Mouse (Mus musculus) urinary bladder, postnatal 14 days (tissue): ENCODE measurements around the gene Khdrbs1.
"Not testable (repeated sequence)": the region's sequence is repeated elsewhere in the genome, so short reads cannot be mapped to it uniquely, and the experiment has no call there.

Experiments used
- DNase-seq: peaks from one replicate; pipeline ENCODE4 v3.0.0; 2021; ENCODE audit warnings: low spot score

The Khdrbs1 gene

DNA sequence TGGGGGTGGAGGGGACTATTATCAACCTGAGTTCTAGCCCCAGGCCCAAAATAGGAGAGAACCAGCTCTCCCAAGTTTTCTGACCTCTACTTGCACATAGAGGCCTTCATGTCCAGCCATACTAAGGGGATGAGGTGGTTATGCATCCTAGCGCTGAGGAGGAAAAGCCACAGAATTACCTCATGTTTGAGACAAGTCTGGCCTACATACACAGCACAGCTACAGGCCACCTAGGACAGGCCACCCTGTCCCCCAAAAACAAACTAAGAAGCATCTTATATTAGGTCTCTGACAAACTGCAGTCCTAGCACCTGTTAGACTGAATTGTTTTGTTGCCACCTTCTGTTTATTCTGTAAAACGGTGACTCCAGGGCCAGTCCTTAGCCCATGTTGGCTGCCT is 1.4 kb upstream of the Khdrbs1 start:
- no peak for DNase-seq

DNA sequence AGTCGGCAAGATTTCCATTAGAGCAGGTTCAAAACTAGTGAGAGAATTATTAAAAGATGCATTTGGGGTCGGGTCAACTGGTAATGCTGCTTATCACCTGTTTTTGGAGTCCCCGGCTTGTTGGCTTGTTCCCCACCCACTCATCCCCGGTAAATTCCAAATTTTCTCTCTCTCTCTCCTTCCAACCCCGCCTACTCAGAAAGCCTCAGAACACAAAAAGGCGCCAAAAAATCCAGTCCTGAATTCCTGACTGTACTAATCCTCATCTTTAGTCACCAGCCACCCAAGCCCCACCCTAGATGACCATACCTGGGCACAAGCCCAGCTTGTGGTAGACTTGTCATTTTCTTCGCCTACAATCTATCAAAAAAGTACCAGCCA is 897 bp upstream of the Khdrbs1 start:
- peak; percentile 32 for DNase-seq

GRCm38 (mm10) chr4:129741974-129742231 is 200 bp downstream of the Khdrbs1 start:
- no peak for DNase-seq

- DNase-seq: peak; percentile 33
These were observed 691 bp downstream of the Khdrbs1 start for GRCm38 (mm10) chr4:129741251-129741973.

DNA sequence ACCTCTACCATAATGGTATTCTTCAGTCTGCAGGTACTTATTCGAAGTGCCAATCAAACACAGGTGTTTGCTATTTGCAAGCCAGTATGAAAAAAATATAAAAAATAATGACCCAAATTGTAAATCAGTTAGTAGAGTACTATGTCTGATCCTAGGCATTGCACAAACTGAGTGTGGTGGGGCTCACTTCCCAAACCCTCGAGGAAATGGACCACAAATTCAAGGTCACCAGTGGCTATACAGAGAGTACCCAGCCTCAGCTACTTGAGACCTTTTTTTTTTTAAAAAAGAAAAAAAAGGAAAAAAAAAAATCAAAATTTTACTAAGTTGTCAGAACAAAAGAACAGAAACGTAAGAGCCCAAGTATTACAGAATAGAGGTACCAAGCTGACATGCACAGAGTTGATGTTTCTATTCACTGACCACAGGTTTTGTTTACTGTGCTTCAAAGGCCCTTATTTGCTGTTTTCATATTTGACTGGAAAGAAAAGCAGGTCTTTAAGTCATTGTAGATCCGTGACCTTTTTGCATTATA is 2.9 kb downstream of the Khdrbs1 start:
- no peak for DNase-seq

- DNase-seq: no peak
These were observed 5.9 kb downstream of the Khdrbs1 start for GRCm38 (mm10) chr4:129736173-129736572.

- DNase-seq: not testable (repeated sequence)
These were observed 6.6 kb downstream of the Khdrbs1 start for GRCm38 (mm10) chr4:129735485-129735884.

DNA sequence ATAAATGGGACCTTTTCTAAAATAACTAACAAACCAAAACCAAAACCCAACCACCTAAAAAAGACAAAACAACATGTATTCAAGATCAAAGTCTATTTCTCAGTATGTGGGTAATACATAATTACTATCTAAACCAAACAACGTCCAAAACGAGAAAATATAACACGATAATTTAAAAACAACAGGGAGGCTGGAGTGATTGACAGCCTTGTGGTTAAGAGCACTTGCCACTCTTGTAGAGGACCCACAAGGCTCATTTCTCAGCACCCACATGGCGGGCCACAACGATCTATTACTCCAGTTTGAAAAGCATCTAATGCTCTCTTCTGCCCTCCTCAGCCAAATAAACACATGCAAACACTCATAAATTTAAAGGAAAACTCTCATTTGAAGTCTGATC is 10.7 kb downstream of the Khdrbs1 start:
- DNase-seq: no peak

DNA sequence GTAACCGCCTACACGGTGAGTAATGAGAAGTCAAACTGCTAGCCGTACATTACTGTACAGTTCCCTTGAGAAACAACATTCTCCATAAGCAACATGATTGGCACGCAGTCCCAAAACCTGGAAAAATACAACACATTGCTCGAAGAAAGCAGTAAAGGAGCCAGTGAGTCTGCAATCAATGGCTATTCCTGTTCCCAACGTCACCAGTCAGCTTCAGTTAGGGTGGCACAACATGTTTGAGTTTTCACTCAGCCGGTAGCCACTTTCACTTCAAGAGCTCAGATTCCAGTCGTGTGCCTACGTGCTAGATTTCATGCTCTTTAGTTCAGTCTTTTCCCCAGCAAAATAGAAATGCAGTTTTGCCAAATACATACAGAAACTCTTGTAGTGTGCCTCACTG is 25.8 kb downstream of the Khdrbs1 start:
- no peak for DNase-seq

- no peak for DNase-seq
These were observed 32.5 kb downstream of the Khdrbs1 start for GRCm38 (mm10) chr4:129709486-129710129.

GRCm38 (mm10) chr4:129706750-129707149 is 35.4 kb downstream of the Khdrbs1 start:
- DNase-seq: no peak

GRCm38 (mm10) chr4:129702454-129702853 is 39.6 kb downstream of the Khdrbs1 start:
- DNase-seq: peak; percentile 46

DNA sequence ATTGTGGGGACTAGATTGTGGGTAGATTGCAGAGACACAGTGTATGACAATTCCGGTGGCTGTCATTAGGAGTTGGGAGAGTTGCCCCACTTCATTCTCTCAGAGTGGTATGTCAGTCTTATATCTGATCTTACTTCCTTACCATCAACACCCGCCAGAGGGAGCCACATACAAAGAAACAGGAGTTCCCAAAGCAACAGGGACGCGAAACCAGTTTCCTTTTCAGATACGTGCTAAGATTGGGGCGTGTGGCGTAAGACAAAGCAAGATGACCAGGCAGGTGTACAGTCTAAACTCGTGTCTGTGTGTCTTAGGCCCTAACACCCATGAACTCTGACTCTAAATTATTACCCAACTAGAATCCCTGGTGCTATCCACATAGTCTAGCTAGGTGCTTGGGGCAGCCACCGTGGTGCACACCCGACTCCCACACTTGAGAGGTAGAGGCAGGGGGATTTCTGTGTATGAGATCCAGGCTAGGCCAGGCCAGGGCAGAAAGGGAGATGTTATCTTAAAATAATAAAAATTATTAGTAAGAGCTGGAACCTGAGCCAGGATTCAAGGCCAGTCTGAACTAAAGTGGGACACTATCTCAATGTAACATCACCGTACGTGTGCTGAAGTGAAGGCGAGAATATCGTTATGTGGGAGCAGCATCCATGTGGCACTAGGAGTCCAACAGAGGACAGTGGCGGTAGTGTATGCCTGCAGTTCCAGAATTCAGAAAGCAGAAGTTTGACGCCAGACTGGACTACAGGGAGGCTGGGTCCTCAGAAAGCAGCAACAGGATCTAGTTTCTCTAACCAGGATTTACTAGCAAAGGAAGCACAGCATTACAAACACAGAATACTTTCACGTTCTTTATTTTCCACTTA is 40.4 kb downstream of the Khdrbs1 start:
- DNase-seq: peak; percentile 88

GRCm38 (mm10) chr4:129700661-129701060 is 41.4 kb downstream of the Khdrbs1 start:
- not testable (repeated sequence) for DNase-seq

DNA sequence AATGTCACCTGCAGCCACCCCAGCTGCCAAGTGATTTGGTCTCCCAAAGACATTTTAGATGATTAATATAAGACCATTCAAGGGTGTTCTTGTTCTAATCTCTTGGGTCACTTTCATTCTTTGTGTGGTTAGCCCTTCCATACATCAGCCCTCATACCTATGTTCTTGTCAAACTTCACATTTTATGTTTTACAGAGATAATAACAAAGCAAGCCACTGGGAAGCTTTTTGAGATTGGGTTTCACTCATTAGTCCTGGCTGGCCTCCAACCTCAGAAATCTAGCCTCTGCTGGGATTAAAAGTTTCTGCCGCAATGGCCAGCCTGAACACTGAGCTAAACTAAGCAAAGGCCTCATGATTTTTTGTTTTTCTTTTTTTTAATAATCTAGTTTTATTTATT is 41.9 kb downstream of the Khdrbs1 start:
- DNase-seq: no peak

GRCm38 (mm10) chr4:129697191-129697590 is 44.9 kb downstream of the Khdrbs1 start:
- no peak for DNase-seq

GRCm38 (mm10) chr4:129696158-129696985 is 45.7 kb downstream of the Khdrbs1 start, which contains the start of gene Tmem39b:
Gene Tmem39b, minus strand, starts transcription at chr4:129696838.
- peak; percentile 92 for DNase-seq

DNA sequence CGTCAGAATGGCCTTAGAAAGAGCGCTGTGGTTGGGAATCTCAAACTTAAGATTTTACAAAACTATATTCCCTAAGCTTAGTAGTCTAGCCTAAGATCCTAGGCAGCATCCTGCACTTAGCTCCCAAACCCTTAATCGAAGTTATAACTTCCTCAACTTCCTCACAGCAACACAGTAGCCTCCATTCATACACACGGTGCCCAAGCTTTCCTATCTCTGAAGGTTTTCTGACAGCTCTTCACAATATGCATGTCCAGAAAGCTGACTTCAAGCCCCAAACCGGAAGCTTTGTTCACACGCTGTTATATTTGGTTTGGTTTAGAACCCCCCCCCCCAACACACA is 46.3 kb downstream of the Khdrbs1 start:
- DNase-seq: no peak

- DNase-seq: no peak
These were observed 57.6 kb downstream of the Khdrbs1 start for GRCm38 (mm10) chr4:129684531-129684930.

DNA sequence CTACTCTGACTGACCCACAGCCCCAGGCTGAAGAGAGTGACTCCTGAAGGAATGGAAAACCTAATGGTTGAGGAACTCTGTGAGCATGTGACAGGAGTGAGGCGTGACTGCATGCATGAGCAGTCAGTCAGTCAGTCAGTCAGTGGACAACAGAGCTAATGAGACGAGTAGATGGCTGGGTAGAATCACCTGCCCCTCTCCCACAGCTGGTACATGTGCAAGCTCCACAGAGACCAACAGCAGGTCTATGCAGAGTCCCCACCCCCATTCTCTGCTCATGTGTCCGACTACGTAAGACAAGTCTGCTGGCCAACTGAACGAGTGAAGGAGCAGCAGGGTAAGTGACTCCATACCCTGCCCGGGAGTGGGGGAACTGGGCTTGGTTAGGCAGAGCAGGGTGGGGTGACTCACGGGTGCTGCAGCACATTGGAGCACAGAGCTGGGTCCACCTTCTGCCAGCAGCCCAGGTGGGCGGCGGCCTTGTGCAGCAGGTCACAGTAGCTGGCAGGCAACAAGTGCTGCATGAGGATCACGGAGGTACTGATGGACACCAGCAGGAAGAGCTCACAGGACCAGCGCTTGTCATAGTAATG is 58.1 kb downstream of the Khdrbs1 start:
- DNase-seq: no peak

GRCm38 (mm10) chr4:129681837-129682236 is 60.3 kb downstream of the Khdrbs1 start:
- DNase-seq: no peak
